Mouse (Mus musculus): Measurements from ENCODE around the gene Gm26602. TPM values are rescaled to one million over a fixed set of nuclear protein-coding genes. Genes with fewer than 3 reads are reported as not detected.

Gm26602 gene
- polyA plus RNA-seq, 1 experiment from 2014 or later: 4.1 TPM

DNA sequence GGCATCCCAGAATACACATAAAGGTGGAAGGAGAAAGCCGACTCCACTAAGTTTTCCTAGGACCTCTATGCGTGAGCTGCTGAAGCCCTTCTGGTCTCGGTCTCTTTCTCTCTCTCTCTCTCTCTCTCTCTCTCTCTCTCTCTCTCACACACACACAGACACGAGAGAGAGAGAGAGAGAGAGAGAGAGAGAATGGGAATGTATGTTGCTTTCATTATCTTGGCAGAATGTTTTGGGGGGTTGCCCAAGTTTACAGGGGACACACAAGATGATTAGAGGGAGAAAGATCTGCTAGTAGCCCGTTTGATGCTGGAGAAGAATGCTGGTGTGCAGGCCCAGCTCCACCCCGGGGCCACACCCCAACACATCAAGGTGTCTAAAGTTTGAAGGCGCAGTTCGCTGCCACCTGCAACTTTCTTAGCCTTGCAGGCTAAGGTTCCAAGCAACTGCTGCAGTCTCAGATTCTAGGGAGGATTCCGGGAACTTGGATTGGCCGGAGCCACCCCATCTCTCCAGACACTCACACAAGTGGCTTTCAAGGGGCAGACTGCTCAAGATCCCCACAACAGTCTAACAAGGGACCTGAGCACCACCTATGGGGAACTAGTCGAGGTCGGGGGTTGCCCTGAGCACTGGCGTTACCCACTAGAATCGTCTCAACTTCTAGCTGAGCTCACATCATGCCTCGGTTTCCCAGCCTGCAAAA, 15.3 kb downstream of the Gm26602 start:
- WGBS: 7% methylated on average over 15 of the region's 15 CpGs
- Histone ChIP-seq H3K9me3 (ENCODE audit: low read depth, low read length) (no peaks in the 10 kb centered on the region), H3K27ac (ENCODE audit: low read depth) (no peak overlapping the region), H3K36me3 (ENCODE audit: insufficient read depth) (peaks cover 4% of the 10 kb centered on the region; the same call in 1 of the 2 replicates), H3K9ac (peak overlapping the region; percentile 64), H3K4me1 (ENCODE audit: insufficient read depth) (peaks cover 8% of the 10 kb centered on the region), H3K4me3 (ENCODE audit: low read depth, low read length) (peak overlapping the region; percentile 94), H3K4me2 (peak overlapping the region; percentile 98), H3K27me3 (ENCODE audit: insufficient read depth, low read length) (peaks cover 25% of the 10 kb centered on the region)
- no peak for TF ChIP-seq CTCF (IDR thresholded peaks at IDR 0.05; ENCODE audit: low read depth)
- ATAC-seq (ENCODE audit: insufficient read depth) (peak; percentile 2; the same call in 1 of the 2 replicates), DNase-seq (peak; percentile 42)

GRCm38 (mm10) chr10:79926491-79927323, 16.1 kb downstream of the Gm26602 start, which contains the start of gene Arid3a:
Gene Arid3a (plus strand): TSS chr10:79927043.
- Histone ChIP-seq H3K9ac (peak within 1 kb of the TSS; percentile 87), H3K4me3 (ENCODE audit: low read depth, low read length) (peak within 1 kb of the TSS; percentile 94), H3K4me1 (ENCODE audit: insufficient read depth) (peaks cover 8% of the 10 kb centered on the region), H3K4me2 (peak within 1 kb of the TSS; percentile 98), H3K9me3 (ENCODE audit: low read depth, low read length) (no peaks in the 10 kb centered on the region), H3K27me3 (ENCODE audit: insufficient read depth, low read length) (peaks cover 18% of the 10 kb centered on the region), H3K36me3 (ENCODE audit: insufficient read depth) (peaks cover 12% of the 10 kb centered on the region), H3K27ac (ENCODE audit: low read depth) (peak within 1 kb of the TSS; percentile 97)
- ATAC-seq (ENCODE audit: insufficient read depth): peak; percentile 68
- no peak for TF ChIP-seq CTCF (IDR thresholded peaks at IDR 0.05; ENCODE audit: low read depth)
- under 1% methylated on average over 63 of the region's 63 CpGs for WGBS
- DNase-seq: peak; percentile 96

GRCm38 (mm10) chr10:79927324-79928029, 16.8 kb downstream of the Gm26602 start:
- peak overlapping the region; percentile 97 for H3K27ac ChIP-seq (ENCODE audit: low read depth)
- H3K4me2 ChIP-seq: peak overlapping the region; percentile 98
- peak overlapping the region; percentile 87 for H3K9ac ChIP-seq
- H3K9me3 ChIP-seq (ENCODE audit: low read depth, low read length): no peaks in the 10 kb centered on the region
- peak; percentile 36 for ATAC-seq (ENCODE audit: insufficient read depth)
- peak; percentile 80 for DNase-seq
- peak overlapping the region; percentile 94 for H3K4me3 ChIP-seq (ENCODE audit: low read depth, low read length)
- WGBS: under 1% methylated on average over 54 of the region's 54 CpGs
- H3K4me1 ChIP-seq (ENCODE audit: insufficient read depth): peaks cover 13% of the 10 kb centered on the region
- H3K36me3 ChIP-seq (ENCODE audit: insufficient read depth): peaks cover 20% of the 10 kb centered on the region
- H3K27me3 ChIP-seq (ENCODE audit: insufficient read depth, low read length): peaks cover 10% of the 10 kb centered on the region
- TF ChIP-seq CTCF (IDR thresholded peaks at IDR 0.05; ENCODE audit: low read depth): peak; percentile 51

DNA sequence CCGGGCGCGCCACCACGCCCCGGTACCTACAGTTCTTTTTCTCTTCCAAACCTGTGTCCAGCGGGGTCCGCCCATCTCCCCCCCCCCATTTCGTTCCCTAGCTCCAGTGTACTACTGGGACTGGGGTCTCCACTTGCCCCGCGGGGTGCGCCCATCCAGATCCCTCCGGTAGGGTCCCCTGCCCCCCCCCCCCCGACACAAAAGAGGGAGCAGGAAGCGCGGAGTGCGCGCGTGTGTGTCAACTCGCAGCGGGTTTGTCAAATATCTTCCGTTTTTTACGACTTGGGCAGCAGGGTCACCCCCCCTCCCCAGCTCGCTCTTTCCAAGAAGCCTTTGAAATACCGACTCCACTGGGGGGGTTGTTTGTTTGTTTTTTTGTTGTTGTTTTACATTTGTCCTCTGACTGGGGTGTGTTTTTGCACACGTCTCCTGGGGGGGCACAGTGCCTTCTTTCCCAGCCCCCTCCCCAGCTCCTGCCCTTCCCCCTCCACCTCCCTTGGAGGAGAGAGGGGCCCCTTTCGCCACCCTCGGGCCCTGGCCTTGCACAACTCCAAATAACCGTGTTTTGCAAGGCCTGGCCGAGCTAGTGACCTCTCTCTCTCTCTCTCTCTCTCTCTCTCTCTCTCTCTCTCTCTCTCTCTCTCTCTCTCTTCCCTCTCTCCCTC, 17.5 kb downstream of the Gm26602 start:
- H3K4me2 ChIP-seq: peak overlapping the region; percentile 98
- peak overlapping the region; percentile 94 for H3K4me3 ChIP-seq (ENCODE audit: low read depth, low read length)
- peak overlapping the region; percentile 87 for H3K9ac ChIP-seq
- peaks cover 3% of the 10 kb centered on the region; the same call in 1 of the 2 replicates for H3K27me3 ChIP-seq (ENCODE audit: insufficient read depth, low read length)
- peak overlapping the region; percentile 97 for H3K27ac ChIP-seq (ENCODE audit: low read depth)
- ATAC-seq (ENCODE audit: insufficient read depth) (no peak), DNase-seq (peak; percentile 73)
- peaks cover 19% of the 10 kb centered on the region for H3K4me1 ChIP-seq (ENCODE audit: insufficient read depth)
- no peak for TF ChIP-seq CTCF (IDR thresholded peaks at IDR 0.05; ENCODE audit: low read depth)
- 1% methylated on average over 29 of the region's 29 CpGs for WGBS
- peaks cover 25% of the 10 kb centered on the region for H3K36me3 ChIP-seq (ENCODE audit: insufficient read depth)
- no peaks in the 10 kb centered on the region for H3K9me3 ChIP-seq (ENCODE audit: low read depth, low read length)

- Histone ChIP-seq H3K36me3 (ENCODE audit: insufficient read depth) (peaks cover 30% of the 10 kb centered on the region), H3K9me3 (ENCODE audit: low read depth, low read length) (no peaks in the 10 kb centered on the region), H3K4me3 (ENCODE audit: low read depth, low read length) (peak overlapping the region; percentile 94), H3K9ac (peak overlapping the region; percentile 36; the same call in 1 of the 2 replicates), H3K27ac (ENCODE audit: low read depth) (peak overlapping the region; percentile 65), H3K27me3 (ENCODE audit: insufficient read depth, low read length) (no peaks in the 10 kb centered on the region), H3K4me1 (ENCODE audit: insufficient read depth) (peaks cover 27% of the 10 kb centered on the region), H3K4me2 (peak overlapping the region; percentile 98)
- ATAC-seq (ENCODE audit: insufficient read depth) (no peak), DNase-seq (no peak)
- 21% methylated on average over 9 of the region's 9 CpGs for WGBS
- TF ChIP-seq CTCF (IDR thresholded peaks at IDR 0.05; ENCODE audit: low read depth): no peak
These were observed 18.4 kb downstream of the Gm26602 start for GRCm38 (mm10) chr10:79928907-79929701.
